Mouse (Mus musculus) brain, embryonic 14.5 days (tissue): ENCODE data around the gene Neurl1b.

ENCODE experiments used
- CTCF ChIP-seq: fragments of 200-500 bp; IDR thresholded peaks from 2 replicates; pipeline ENCODE4 v1.5.1; 2012; ENCODE audit warnings: inconsistent platforms, mild to moderate bottlenecking, moderate library complexity, borderline replicate concordance; ENCODE audit not compliant: insufficient read depth, insufficient read length; ENCODE audit errors: extremely low read depth
- POLR2A ChIP-seq: fragments of 200-500 bp; IDR thresholded peaks from 2 replicates; pipeline ENCODE4 v1.6.1; 2012; ENCODE audit warnings: mild to moderate bottlenecking, inconsistent platforms, borderline replicate concordance; ENCODE audit not compliant: poor library complexity, insufficient read depth, insufficient read length, severe bottlenecking; ENCODE audit errors: extremely low read depth

- TF ChIP-seq CTCF = no peak
- TF ChIP-seq POLR2A = no peak
These were observed 73.3 kb downstream of the Neurl1b start for GRCm38 (mm10) chr17:26487917-26488316.
